Mouse (Mus musculus) cerebral cortex, adult 2 months (tissue): ENCODE results near the gene Trpc3.

ENCODE experiments used
- WGBS: fragments of 180-500 bp; shearing (Covaris S2); methylation state at CpG from one replicate; pipeline ENCODE4 v1.1.7; 2018; 5-methylcytosine and 5-hydroxymethylcytosine counted together

Gene Trpc3

DNA sequence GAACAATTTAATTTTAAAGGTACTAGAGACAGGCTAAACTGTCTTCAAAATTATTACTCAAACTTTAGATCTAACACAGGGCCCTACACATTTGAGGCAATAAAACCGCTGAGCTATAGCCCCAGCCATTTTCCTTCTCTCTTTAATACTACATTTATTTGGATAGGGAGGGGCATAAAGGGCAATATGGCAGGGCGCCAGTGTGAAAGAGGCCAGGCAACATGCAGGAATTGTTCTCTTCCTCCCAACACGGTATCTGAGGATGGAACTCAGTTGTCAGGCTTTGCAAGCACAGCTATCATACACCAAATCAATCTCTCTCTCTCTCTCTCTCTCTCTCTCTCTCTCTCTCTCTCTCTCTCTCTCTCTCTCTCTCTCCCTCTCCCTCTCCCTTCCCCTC, 91.2 kb downstream of the Trpc3 start:
- 76% methylated on average over 3 of the region's 3 CpGs for WGBS

DNA sequence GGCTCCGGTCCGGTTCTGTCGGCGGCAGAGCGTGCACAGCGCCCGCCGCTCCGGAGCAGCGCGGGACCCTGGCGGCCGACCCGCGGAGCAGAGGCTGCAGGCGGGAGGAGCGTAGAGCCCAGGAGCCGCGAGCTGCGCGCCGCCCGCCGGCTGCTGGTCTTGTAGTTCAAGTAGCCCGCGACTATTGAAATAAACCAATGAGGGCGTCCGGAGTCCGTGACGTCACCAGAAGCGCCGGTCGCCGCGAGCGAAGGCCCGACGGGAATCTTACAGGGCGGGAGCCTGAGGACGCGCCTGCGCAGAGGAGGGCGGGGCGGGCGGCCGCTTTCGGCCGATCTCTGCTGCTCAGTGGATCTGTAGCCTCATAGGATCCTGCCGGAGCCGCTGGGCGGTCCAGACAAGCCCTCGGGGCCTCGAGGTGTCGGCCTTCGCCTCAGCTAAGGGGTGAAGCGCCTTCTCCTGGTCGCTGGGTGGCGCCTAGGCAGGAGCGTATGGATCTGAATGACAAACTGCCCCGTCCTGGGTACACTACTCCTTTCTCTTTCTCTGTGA, 118.1 kb downstream of the Trpc3 start, which contains the start of gene Ccna2:
TSS of gene Ccna2 (minus strand) at position 324 of the 552 bp plus-strand sequence.
- WGBS: under 1% methylated on average over 60 of the region's 60 CpGs

DNA sequence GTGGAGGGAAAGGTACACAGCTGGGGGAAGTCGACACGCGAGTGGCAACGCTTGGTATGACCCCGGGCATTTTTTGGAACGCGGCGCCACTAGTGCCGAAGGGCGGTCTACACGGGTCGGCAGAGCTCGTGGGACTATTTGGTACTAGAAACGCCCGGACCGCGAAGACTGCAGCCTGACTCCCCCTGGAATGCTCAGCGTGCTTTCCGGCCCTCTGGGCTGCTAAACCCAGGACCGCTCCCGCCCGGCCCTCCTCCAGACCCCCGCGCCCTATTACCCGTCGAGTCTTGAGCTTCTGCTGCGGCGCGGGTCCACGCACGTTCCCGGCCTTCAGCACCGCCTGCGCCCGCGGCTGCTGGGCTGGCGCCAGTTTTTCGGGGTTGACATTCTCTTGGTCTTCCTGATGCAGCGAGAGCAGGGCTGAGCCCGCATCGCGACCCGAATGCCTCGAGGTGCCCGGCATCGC, 118.6 kb downstream of the Trpc3 start:
- WGBS: under 1% methylated on average over 46 of the region's 46 CpGs
